Mouse (Mus musculus): Measurements from ENCODE around the gene Exosc5. TPM values are rescaled to one million over a fixed set of nuclear protein-coding genes. Genes with fewer than 3 reads are reported as not detected.
A peak's percentile ranks its signal among the peaks of the same experiment; 100 is the strongest.

Exosc5 gene
- total and polyA plus RNA-seq, 3 experiments, result 109 to 134 TPM; not detected in 1

DNA sequence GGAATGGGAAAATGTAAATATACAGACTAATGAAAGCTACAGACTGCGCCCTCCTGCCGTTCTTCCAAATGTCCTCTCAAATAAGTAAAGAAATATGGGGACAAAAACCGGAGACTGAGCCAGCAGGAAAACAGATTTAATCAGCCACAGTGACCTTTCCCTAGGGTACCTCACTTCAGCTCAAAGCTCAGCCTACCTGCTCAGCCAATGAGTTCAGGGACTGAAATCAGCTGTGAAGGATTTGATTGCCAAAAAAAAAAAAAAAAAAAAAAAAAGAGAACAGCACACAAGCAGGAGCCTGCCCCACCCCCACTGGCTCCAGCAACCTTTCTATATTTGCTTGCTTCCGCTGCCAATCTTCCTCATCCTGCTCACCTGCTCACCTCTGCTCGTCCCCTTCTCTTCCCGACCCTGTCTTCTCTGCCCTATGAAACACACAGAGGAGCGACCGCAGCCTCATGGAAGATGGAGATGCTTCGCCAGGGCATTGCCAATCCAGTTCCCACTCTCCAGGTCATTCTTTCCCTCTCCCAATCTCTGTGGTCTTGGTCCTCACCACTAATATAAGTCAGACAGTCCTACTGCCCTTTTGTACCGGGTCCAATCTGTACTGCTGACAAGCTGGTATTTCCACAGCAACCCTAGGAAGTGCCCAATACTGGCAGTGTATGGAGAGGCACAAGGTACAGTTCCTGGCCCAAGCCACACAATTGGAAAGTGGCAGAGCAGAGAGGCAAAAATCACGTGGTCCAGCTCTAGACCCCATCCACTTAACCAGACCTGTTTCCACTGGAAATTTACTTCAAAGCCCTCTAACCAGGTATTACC lies 3.1 kb upstream of the Exosc5 start:
- peaks cover 0 to 15% of the 10 kb centered on the region in 2 experiments; a peak in 2 of 4 replicates for H3K4me1 ChIP-seq (ENCODE audit: control insufficient read depth in 1 of 2, insufficient read depth in 2 of 2, low read length in 2 of 2)

DNA sequence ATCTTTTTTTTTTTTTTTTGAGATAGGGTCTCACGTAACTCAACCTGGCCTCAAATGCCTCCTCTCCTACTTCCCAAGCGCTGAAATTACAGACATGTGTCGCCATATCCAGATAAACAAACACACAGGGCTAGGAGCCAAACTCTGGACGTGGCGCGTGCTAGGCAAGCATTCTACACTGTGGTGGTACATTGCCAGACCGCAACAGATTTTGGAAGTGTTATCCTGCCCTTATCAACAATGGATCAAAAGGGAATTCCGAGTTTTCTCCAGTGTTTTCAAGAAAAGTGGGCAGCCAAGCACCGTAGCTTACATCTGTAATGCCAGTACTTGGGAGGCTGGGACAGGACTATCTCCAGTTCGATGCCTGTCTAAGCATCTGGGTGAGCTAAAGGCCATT lies 1.2 kb upstream of the Exosc5 start:
- Histone ChIP-seq H3K27ac (ENCODE audit: control insufficient read depth, low read depth, low read length) (no peak overlapping the region), H3K9me3 (replicated peaks; ENCODE audit: insufficient read depth, low read length) (no peaks in the 10 kb centered on the region), H3K79me2 (ENCODE audit: control insufficient read depth, insufficient read depth, low read length, poor library complexity) (peaks cover 29% of the 10 kb centered on the region), H3K4me1 (ENCODE audit: control insufficient read depth in 1 of 2, insufficient read depth in 2 of 2, low read length in 2 of 2) (peaks cover 0 to 20% of the 10 kb centered on the region in 2 experiments; a peak in 2 of 4 replicates), H3K27me3 (ENCODE audit: control insufficient read depth in 1 of 2, insufficient read depth in 2 of 2, low read length in 2 of 2) (no peaks in the 10 kb centered on the region), H3K9ac (ENCODE audit: control insufficient read depth, low read depth, low read length, poor library complexity, severe bottlenecking) (peak overlapping the region; percentile 76), H3K4me3 (ENCODE audit: control insufficient read depth in 1 of 2, insufficient read depth in 1 of 2, low read depth in 2 of 2, low read length in 2 of 2) (peak overlapping the region; percentile 62 to 77), H3K36me3 (ENCODE audit: control insufficient read depth in 1 of 2, insufficient read depth in 2 of 2, low read length in 2 of 2) (peaks cover 0 to 23% of the 10 kb centered on the region in 2 experiments; a peak in 2 of 4 replicates)
- peak; percentile 49 for DNase-seq (ENCODE audit: low read depth, low spot score)
- TF ChIP-seq POLR2A (IDR thresholded peaks at IDR 0.05; ENCODE audit: control insufficient read depth in 1 of 2, insufficient read depth in 1 of 2, low read depth in 1 of 2, low read length in 2 of 2, poor library complexity in 1 of 2) (no peak), USF2 (IDR thresholded peaks at IDR 0.05; ENCODE audit: borderline replicate concordance in 1 of 2, insufficient read depth in 1 of 2, low read depth in 1 of 2, low read length in 2 of 2) (no peak), MAX (IDR thresholded peaks at IDR 0.05; ENCODE audit: low read length) (no peak), MXI1 (IDR thresholded peaks at IDR 0.05; ENCODE audit: low read depth, low read length) (no peak; the same call in 1 of the 2 replicates), MYC (IDR thresholded peaks at IDR 0.05; ENCODE audit: low read depth, low read length) (no peak), NELFE (IDR thresholded peaks at IDR 0.05; ENCODE audit: low read depth, low read length) (no peak), ZNF384 (IDR thresholded peaks at IDR 0.05; ENCODE audit: low read depth, low read length) (no peak), BHLHE40 (IDR thresholded peaks at IDR 0.05; ENCODE audit: borderline replicate concordance, low read depth, low read length) (no peak), UBTF (IDR thresholded peaks at IDR 0.05; ENCODE audit: borderline replicate concordance, insufficient read depth, low read depth, low read length) (no peak), MYB (IDR thresholded peaks at IDR 0.05; ENCODE audit: low read depth, low read length) (no peak), GABPA (IDR thresholded peaks at IDR 0.05; ENCODE audit: low read depth, low read length) (no peak), POLR2AphosphoS5 (IDR thresholded peaks at IDR 0.05; ENCODE audit: borderline replicate concordance, low read depth, low read length) (no peak), E2F4 (IDR thresholded peaks at IDR 0.05; ENCODE audit: borderline replicate concordance, low read depth, low read length) (no peak)

More for the DNA sequence above, 3.1 kb upstream of the Exosc5 start:
- TF ChIP-seq ZNF384 (IDR thresholded peaks at IDR 0.05; ENCODE audit: low read depth, low read length) (peak; percentile 80), HCFC1 (IDR thresholded peaks at IDR 0.05; ENCODE audit: low read depth, low read length) (no peak)
- Histone ChIP-seq H3K9ac (ENCODE audit: control insufficient read depth, low read depth, low read length, poor library complexity, severe bottlenecking) (no peak overlapping the region), H3K27ac (ENCODE audit: control insufficient read depth, low read depth, low read length) (no peak overlapping the region), H3K4me3 (ENCODE audit: control insufficient read depth in 1 of 2, insufficient read depth in 1 of 2, low read depth in 2 of 2, low read length in 2 of 2) (no peak overlapping the region), H3K27me3 (ENCODE audit: control insufficient read depth in 1 of 2, insufficient read depth in 2 of 2, low read length in 2 of 2) (no peaks in the 10 kb centered on the region), H3K79me2 (ENCODE audit: control insufficient read depth, insufficient read depth, low read length, poor library complexity) (peaks cover 16% of the 10 kb centered on the region), H3K36me3 (ENCODE audit: control insufficient read depth in 1 of 2, insufficient read depth in 2 of 2, low read length in 2 of 2) (peaks cover 0 to 13% of the 10 kb centered on the region in 2 experiments; a peak in 2 of 4 replicates), H3K9me3 (replicated peaks; ENCODE audit: insufficient read depth, low read length) (no peaks in the 10 kb centered on the region)
- DNase-seq (ENCODE audit: low read depth, low spot score), result no peak
